Mouse (Mus musculus) heart, postnatal 0 days (tissue): ENCODE measurements around the gene Eif2b5.
"Not testable (repeated sequence)": the region's sequence is repeated elsewhere in the genome, so short reads cannot be mapped to it uniquely, and the experiment has no call there.

Experiments
- CTCF ChIP-seq: IDR thresholded peaks from 2 replicates; pipeline ENCODE4 v1.5.1; 2016; ENCODE audit warnings: antibody characterized with exemption, control low read depth, low read depth
- EP300 ChIP-seq: IDR thresholded peaks from 2 replicates; pipeline ENCODE4 v1.6.1; 2016; ENCODE audit warnings: antibody characterized with exemption, low read depth

GRCm38 (mm10) chr16:20488751-20489150 lies 9.9 kb upstream of the Eif2b5 start:
- TF ChIP-seq EP300, CTCF: not testable (repeated sequence)
